Mouse (Mus musculus): ENCODE data around the gene Tomm22. TPM values are rescaled to one million over a fixed set of nuclear protein-coding genes. Genes with fewer than 3 reads are reported as not detected.

The Tomm22 gene
- polyA plus RNA-seq, 1 experiment from 2014 or later, result 269 TPM

GRCm38 (mm10) chr15:79697011-79697410 is 26.4 kb downstream of the Tomm22 start:
- H3K9me3 ChIP-seq, result no peaks in the 10 kb centered on the region
- no peak overlapping the region; the same call in 1 of the 2 replicates for H3K27ac ChIP-seq (replicated peaks)
- H3K27me3 ChIP-seq, result no peaks in the 10 kb centered on the region
- H3K9ac ChIP-seq (replicated peaks), result no peak overlapping the region
- WGBS, result 90% methylated on average over 6 of the region's 6 CpGs
- peaks cover 19% of the 10 kb centered on the region for H3K36me3 ChIP-seq
- H3K4me2 ChIP-seq (replicated peaks), result no peak overlapping the region
- peaks cover 24% of the 10 kb centered on the region for H3K4me1 ChIP-seq
- no peak overlapping the region for H3K4me3 ChIP-seq
- ATAC-seq (ENCODE audit: low FRiP score, low read depth), result no peak

GRCm38 (mm10) chr15:79697558-79698187 is 27.0 kb downstream of the Tomm22 start:
- 83% methylated on average over 9 of the region's 9 CpGs for WGBS
- Histone ChIP-seq H3K36me3 (peaks cover 19% of the 10 kb centered on the region), H3K9me3 (no peaks in the 10 kb centered on the region), H3K4me1 (peaks cover 18% of the 10 kb centered on the region), H3K4me2 (replicated peaks) (no peak overlapping the region), H3K9ac (replicated peaks) (no peak overlapping the region), H3K4me3 (no peak overlapping the region), H3K27ac (replicated peaks) (no peak overlapping the region; the same call in 1 of the 2 replicates), H3K27me3 (no peaks in the 10 kb centered on the region)
- no peak for ATAC-seq (ENCODE audit: low FRiP score, low read depth)

GRCm38 (mm10) chr15:79706603-79707214 is 36.0 kb downstream of the Tomm22 start:
- Histone ChIP-seq H3K9me3 (no peaks in the 10 kb centered on the region), H3K4me3 (no peak overlapping the region), H3K27ac (replicated peaks) (no peak overlapping the region), H3K27me3 (no peaks in the 10 kb centered on the region), H3K36me3 (peaks cover 54% of the 10 kb centered on the region), H3K9ac (replicated peaks) (no peak overlapping the region), H3K4me1 (no peaks in the 10 kb centered on the region), H3K4me2 (replicated peaks) (no peak overlapping the region)
- ATAC-seq (ENCODE audit: low FRiP score, low read depth), result no peak
- WGBS, result 90% methylated on average over 17 of the region's 17 CpGs

- Histone ChIP-seq H3K27ac (replicated peaks) (no peak overlapping the region), H3K27me3 (no peaks in the 10 kb centered on the region), H3K4me1 (no peaks in the 10 kb centered on the region), H3K4me3 (no peak overlapping the region), H3K4me2 (replicated peaks) (no peak overlapping the region), H3K9me3 (no peaks in the 10 kb centered on the region), H3K9ac (replicated peaks) (no peak overlapping the region), H3K36me3 (peaks cover 70% of the 10 kb centered on the region)
- no peak for ATAC-seq (ENCODE audit: low FRiP score, low read depth)
- 87% methylated on average over 5 of the region's 5 CpGs for WGBS
Measured at GRCm38 (mm10) chr15:79708229-79708822, 37.7 kb downstream of the Tomm22 start.

- no peaks in the 10 kb centered on the region for H3K9me3 ChIP-seq
- H3K27ac ChIP-seq (replicated peaks), result no peak overlapping the region
- no peak overlapping the region for H3K4me3 ChIP-seq
- ATAC-seq (ENCODE audit: low FRiP score, low read depth), result no peak
- 96% methylated on average over 7 of the region's 7 CpGs for WGBS
- no peaks in the 10 kb centered on the region for H3K4me1 ChIP-seq
- no peak overlapping the region for H3K9ac ChIP-seq (replicated peaks)
- H3K36me3 ChIP-seq, result peaks cover 100% of the 10 kb centered on the region
- H3K4me2 ChIP-seq (replicated peaks), result no peak overlapping the region
- H3K27me3 ChIP-seq, result no peaks in the 10 kb centered on the region
Measured at GRCm38 (mm10) chr15:79715646-79716045, 45.0 kb downstream of the Tomm22 start.

- Histone ChIP-seq H3K9ac (replicated peaks) (no peak overlapping the region), H3K27ac (replicated peaks) (no peak overlapping the region), H3K9me3 (no peaks in the 10 kb centered on the region), H3K27me3 (no peaks in the 10 kb centered on the region), H3K36me3 (peaks cover 95% of the 10 kb centered on the region), H3K4me3 (no peak overlapping the region), H3K4me2 (replicated peaks) (no peak overlapping the region), H3K4me1 (no peaks in the 10 kb centered on the region)
- 87% methylated on average over 6 of the region's 6 CpGs for WGBS
- ATAC-seq (ENCODE audit: low FRiP score, low read depth), result no peak
Measured at GRCm38 (mm10) chr15:79716710-79717109, 46.0 kb downstream of the Tomm22 start.

GRCm38 (mm10) chr15:79720267-79720666 is 49.6 kb downstream of the Tomm22 start:
- Histone ChIP-seq H3K27me3 (no peaks in the 10 kb centered on the region), H3K4me3 (no peak overlapping the region), H3K4me2 (replicated peaks) (no peak overlapping the region), H3K9ac (replicated peaks) (no peak overlapping the region), H3K4me1 (0 out of 2 replicates have a peak, but pooled peaks cover 3% of the 10 kb centered on the region), H3K36me3 (peaks cover 72% of the 10 kb centered on the region), H3K9me3 (no peaks in the 10 kb centered on the region), H3K27ac (replicated peaks) (no peak overlapping the region)
- no peak for ATAC-seq (ENCODE audit: low FRiP score, low read depth)
- WGBS, result 89% methylated on average over 8 of the region's 8 CpGs

GRCm38 (mm10) chr15:79720796-79721195 is 50.1 kb downstream of the Tomm22 start:
- no peaks in the 10 kb centered on the region for H3K27me3 ChIP-seq
- 80% methylated on average over 4 of the region's 4 CpGs for WGBS
- ATAC-seq (ENCODE audit: low FRiP score, low read depth), result no peak
- H3K4me2 ChIP-seq (replicated peaks), result no peak overlapping the region
- 0 out of 2 replicates have a peak, but pooled peaks cover 3% of the 10 kb centered on the region for H3K4me1 ChIP-seq
- H3K27ac ChIP-seq (replicated peaks), result no peak overlapping the region
- H3K9ac ChIP-seq (replicated peaks), result no peak overlapping the region
- peaks cover 72% of the 10 kb centered on the region for H3K36me3 ChIP-seq
- no peak overlapping the region for H3K4me3 ChIP-seq
- H3K9me3 ChIP-seq, result no peaks in the 10 kb centered on the region

Other genes with a start within 250 kb of the Tomm22 start
- 267 and 291 TPM in 2 replicates for gene Csnk1e, start 215.3 kb upstream of the Tomm22 start, polyA plus RNA-seq (2016; fragmentation: Nextera tagmentation; extraction: Ambion mirVana)
- not detected in 2 replicates for gene Kcnj4, start 165.6 kb upstream of the Tomm22 start, polyA plus RNA-seq (2016; fragmentation: Nextera tagmentation; extraction: Ambion mirVana)
- 18.2 and 26.6 TPM in 2 replicates for gene Kdelr3, start 154.4 kb upstream of the Tomm22 start, polyA plus RNA-seq (2016; fragmentation: Nextera tagmentation; extraction: Ambion mirVana)
- gene Ddx17, start 124.1 kb upstream of the Tomm22 start, polyA plus RNA-seq (2016; fragmentation: Nextera tagmentation; extraction: Ambion mirVana), result 73.6 and 74.9 TPM in 2 replicates
- gene Dmc1, start 65.8 kb upstream of the Tomm22 start, polyA plus RNA-seq (2016; fragmentation: Nextera tagmentation; extraction: Ambion mirVana), result 1.1 and 1.4 TPM in 2 replicates
- 4.6 and 5.4 TPM in 2 replicates for gene Fam227a, start 11.9 kb upstream of the Tomm22 start, polyA plus RNA-seq (2016; fragmentation: Nextera tagmentation; extraction: Ambion mirVana)
- 79.7 and 82.0 TPM in 2 replicates for gene Cby1, start 11.7 kb upstream of the Tomm22 start, polyA plus RNA-seq (2016; fragmentation: Nextera tagmentation; extraction: Ambion mirVana)
- 24.8 and 27.5 TPM in 2 replicates for gene Josd1, start 17.1 kb downstream of the Tomm22 start, polyA plus RNA-seq (2016; fragmentation: Nextera tagmentation; extraction: Ambion mirVana)
- 44.8 and 51.0 TPM in 2 replicates for gene Gtpbp1, start 20.0 kb downstream of the Tomm22 start, polyA plus RNA-seq (2016; fragmentation: Nextera tagmentation; extraction: Ambion mirVana)
- 8.0 and 8.7 TPM in 2 replicates for gene Sun2, start 71.7 kb downstream of the Tomm22 start, polyA plus RNA-seq (2016; fragmentation: Nextera tagmentation; extraction: Ambion mirVana)
- 72.4 and 77.9 TPM in 2 replicates for gene Dnal4, start 107.0 kb downstream of the Tomm22 start, polyA plus RNA-seq (2016; fragmentation: Nextera tagmentation; extraction: Ambion mirVana)
- gene Nptxr, start 133.9 kb downstream of the Tomm22 start, polyA plus RNA-seq (2016; fragmentation: Nextera tagmentation; extraction: Ambion mirVana), result 8.7 and 11.7 TPM in 2 replicates
- 0.45 TPM in 1 of 2 replicates, not detected in the other for gene Npcd, start 163.4 kb downstream of the Tomm22 start, polyA plus RNA-seq (2016; fragmentation: Nextera tagmentation; extraction: Ambion mirVana)
- gene Cbx6, start 163.8 kb downstream of the Tomm22 start, polyA plus RNA-seq (2016; fragmentation: Nextera tagmentation; extraction: Ambion mirVana), result 45.5 and 45.7 TPM in 2 replicates
- 5.1 and 6.9 TPM in 2 replicates for gene Apobec3, start 220.8 kb downstream of the Tomm22 start, polyA plus RNA-seq (2016; fragmentation: Nextera tagmentation; extraction: Ambion mirVana)